Comparison of ENCODE assay signal across 10 mouse cellular contexts in the genomic region with DNA sequence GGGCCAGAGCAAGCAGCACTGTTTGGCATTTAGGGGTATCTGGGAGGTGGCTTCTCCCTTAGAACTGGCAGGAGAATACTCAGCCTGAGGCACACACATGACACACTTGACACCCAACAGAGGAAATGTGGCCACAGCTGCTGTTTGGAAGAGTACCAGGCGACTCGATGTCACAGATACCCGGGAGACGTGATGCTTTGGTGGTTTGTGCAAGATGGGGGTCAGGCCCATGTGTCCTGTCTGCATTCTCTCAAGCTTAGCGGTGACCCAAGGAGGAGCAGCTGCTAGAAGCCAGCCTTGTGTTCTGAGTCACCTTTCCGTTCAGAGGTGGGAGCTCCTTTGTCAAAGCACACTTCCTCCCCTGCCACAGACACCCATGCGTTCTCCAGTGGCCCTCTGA. TPM values are rescaled to one million over a fixed set of nuclear protein-coding genes. Genes with fewer than 3 reads are reported as not detected.
DNase-seq lines count a peak whose midpoint lies in the region; TF ChIP-seq lines count a peak whose summit lies in the region.
"Had no signal": no experiment of that assay in that cellular context is flagged by ENCODE, and none has a peak within 500 bp of the region (broad histone marks: within the 10 kb centered on the region; RNA-seq: fewer than 3 reads in every experiment).

No protein-coding gene starts in this region.

- peaks cover 41% of the 10 kb centered on the region for H3K4me1 ChIP-seq in spleen, adult 2 months (ENCODE audit: control insufficient read depth, insufficient read depth, insufficient read length)
- H3K4me1 ChIP-seq in megakaryocyte, embryonic 14.5 days: peaks cover 100% of the 10 kb centered on the region

- intact Hi-C loops in heart, postnatal 25 days (cut with DNase I): no loop called here

- no peaks in the 10 kb centered on the region for H3K27me3 ChIP-seq in spleen, adult 2 months (ENCODE audit: control insufficient read depth, insufficient read depth, low read length)
- no peaks in the 10 kb centered on the region for H3K27me3 ChIP-seq in megakaryocyte, embryonic 14.5 days (replicated peaks)
- H3K27me3 ChIP-seq: intestine, embryonic 15.5 days had no signal

- H3K27ac ChIP-seq in spleen, adult 2 months (ENCODE audit: insufficient read depth, low read length): peak overlapping the region; percentile 25
- H3K27ac ChIP-seq: intestine, embryonic 15.5 days had no signal

- no peak for TF ChIP-seq POLR2A in spleen, adult 2 months (IDR thresholded peaks at IDR 0.05; ENCODE audit: low read depth, low read length)

- no peak for TF ChIP-seq CTCF in spleen, adult 2 months (IDR thresholded peaks at IDR 0.05; ENCODE audit: extremely low read depth, insufficient read depth, insufficient read length, insufficient replicate concordance)

- H3K4me3 ChIP-seq in spleen, adult 2 months (ENCODE audit: extremely low read depth, insufficient read depth, insufficient read length): no peak overlapping the region
- H3K4me3 ChIP-seq in megakaryocyte, embryonic 14.5 days (replicated peaks): peak overlapping the region; percentile 38
- H3K4me3 ChIP-seq: intestine, embryonic 15.5 days had no signal

- no peaks in the 10 kb centered on the region for H3K9me3 ChIP-seq in megakaryocyte, embryonic 14.5 days
- H3K9me3 ChIP-seq: intestine, embryonic 15.5 days had no signal

- DNase-seq in heart, adult 11 months: peak; percentile 93
- no peak for DNase-seq in heart, postnatal 25 days (ENCODE audit: low spot score)
- no peak for DNase-seq in spleen, adult 2 months (ENCODE audit: low read depth in 1 of 2, low spot score in 2 of 2)
- no peak for DNase-seq in spleen, adult 18-20 months
- no peak for DNase-seq in testis, postnatal 14 days (ENCODE audit: low spot score)
- no peak for DNase-seq in frontal cortex, postnatal 36 days (ENCODE audit: low spot score in 2 of 2)
- DNase-seq in heart, adult 18-20 months: no peak
- DNase-seq: gastrocnemius, postnatal 10 days had no signal

- no peaks in the 10 kb centered on the region for H3K36me3 ChIP-seq in spleen, adult 2 months (ENCODE audit: control insufficient read depth, insufficient read depth, low read length)
- H3K36me3 ChIP-seq in megakaryocyte, embryonic 14.5 days (replicated peaks; ENCODE audit: low read length): peaks cover 92% of the 10 kb centered on the region
- H3K36me3 ChIP-seq: intestine, embryonic 15.5 days had no signal

- WGBS in spleen, adult 2 months: 16% methylated on average over 7 of the region's 7 CpGs

RNA-seq across cellular contexts. Expression of gene Rin3, which starts 12.4 kb away (rescaled TPM):
- 10 to 100 TPM; 14.0 to 17.5 TPM for total RNA-seq in heart, postnatal 25 days (2021)
- 63.4 and 67.0 TPM in 2 replicates for polyA plus RNA-seq in spleen, adult 2 months (2012; rRNA removed)
- polyA plus RNA-seq in megakaryocyte, embryonic 14.5 days (2012; ENCODE audit: insufficient read depth, low replicate concordance): 117 and 151 TPM in 2 replicates
- total RNA-seq in heart, adult 18-20 months (2021): 10 to 100 TPM; 28.3 to 29.5 TPM
